Mouse (Mus musculus): Measurements from ENCODE around the gene Anapc16. TPM values are rescaled to one million over a fixed set of nuclear protein-coding genes. Genes with fewer than 3 reads are reported as not detected.
A peak's percentile ranks its signal among the peaks of the same experiment; 100 is the strongest.
"Not testable (repeated sequence)": the region's sequence is repeated elsewhere in the genome, so short reads cannot be mapped to it uniquely, and the experiment has no call there.

Anapc16 gene
- polyA plus RNA-seq, 1 experiment from 2014 or later, result 117 TPM

DNA sequence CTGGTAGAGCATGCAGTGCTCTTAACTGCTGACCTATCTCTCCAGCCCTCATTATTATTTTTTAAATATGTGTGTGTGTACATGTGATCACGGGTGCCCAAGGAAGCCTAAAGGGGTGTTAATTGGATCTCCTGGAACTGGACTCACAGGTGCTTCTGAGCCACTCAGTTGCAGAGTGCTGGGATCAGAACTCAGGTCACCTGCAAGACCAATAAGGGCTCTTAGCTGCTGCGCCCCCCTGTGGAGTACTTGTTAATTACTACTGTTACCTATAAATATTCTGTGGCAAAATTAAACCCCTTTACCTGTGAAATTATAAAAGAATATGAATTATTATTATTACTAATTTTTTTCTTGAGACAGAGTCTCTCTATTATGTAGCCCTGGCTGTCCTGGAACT, 2.3 kb upstream of the Anapc16 start:
- Histone ChIP-seq H3K27me3 (replicated peaks; ENCODE audit: insufficient read depth, low read length) (no peaks in the 10 kb centered on the region), H3K9ac (replicated peaks; ENCODE audit: low read depth) (no peak overlapping the region), H3K27ac (ENCODE audit: low read length) (no peak overlapping the region), H3K36me3 (ENCODE audit: insufficient read depth, low read length) (no peaks in the 10 kb centered on the region), H3K4me3 (ENCODE audit: low read depth, low read length) (no peak overlapping the region), H3K4me2 (replicated peaks; ENCODE audit: low read depth, low read length) (no peak overlapping the region), H3K9me3 (ENCODE audit: low read length) (no peaks in the 10 kb centered on the region), H3K4me1 (ENCODE audit: insufficient read depth, low read depth, low read length) (peaks cover 17% of the 10 kb centered on the region; the same call in 1 of the 2 replicates)
- ATAC-seq (no peak), DNase-seq (ENCODE audit: low spot score) (peak; percentile 25)
- WGBS, result 54% methylated on average over 2 of the region's 2 CpGs
- TF ChIP-seq CTCF (IDR thresholded peaks at IDR 0.05) (peak; percentile 55), EP300 (IDR thresholded peaks at IDR 0.05) (no peak)

DNA sequence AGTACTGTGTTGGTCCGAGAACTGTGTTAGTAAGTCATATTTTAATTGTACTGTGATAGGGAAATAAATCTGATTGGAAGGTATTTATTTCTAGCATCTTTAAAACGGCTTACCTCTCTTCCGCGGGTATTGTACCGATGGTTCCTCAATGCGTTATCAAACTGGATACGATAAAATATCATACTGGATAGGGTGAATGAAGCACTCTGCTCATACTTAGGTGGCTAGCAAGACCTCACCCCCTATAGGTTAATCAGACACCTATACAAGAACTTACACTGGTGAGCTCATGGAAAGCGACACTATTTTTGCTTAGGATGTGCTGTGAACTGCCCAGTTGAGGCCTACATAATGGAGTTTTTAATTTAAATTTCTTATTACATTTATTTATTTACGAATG, 912 bp upstream of the Anapc16 start:
- peak overlapping the region; percentile 67; the same call in 1 of the 2 replicates for H3K4me3 ChIP-seq (ENCODE audit: low read depth, low read length)
- no peaks in the 10 kb centered on the region for H3K9me3 ChIP-seq (ENCODE audit: low read length)
- H3K4me1 ChIP-seq (ENCODE audit: insufficient read depth, low read depth, low read length), result peaks cover 17% of the 10 kb centered on the region; the same call in 1 of the 2 replicates
- peak overlapping the region; percentile 58; the same call in 1 of the 2 replicates for H3K9ac ChIP-seq (replicated peaks; ENCODE audit: low read depth)
- H3K36me3 ChIP-seq (ENCODE audit: insufficient read depth, low read length), result no peaks in the 10 kb centered on the region
- peak overlapping the region; percentile 72 for H3K4me2 ChIP-seq (replicated peaks; ENCODE audit: low read depth, low read length)
- peak overlapping the region; percentile 98 for H3K27ac ChIP-seq (ENCODE audit: low read length)
- H3K27me3 ChIP-seq (replicated peaks; ENCODE audit: insufficient read depth, low read length), result no peaks in the 10 kb centered on the region
- no peak for ATAC-seq
- no peak for DNase-seq (ENCODE audit: low spot score)
- TF ChIP-seq EP300 (IDR thresholded peaks at IDR 0.05) (no peak), CTCF (IDR thresholded peaks at IDR 0.05) (no peak)
- 72% methylated on average over 9 of the region's 9 CpGs for WGBS

DNA sequence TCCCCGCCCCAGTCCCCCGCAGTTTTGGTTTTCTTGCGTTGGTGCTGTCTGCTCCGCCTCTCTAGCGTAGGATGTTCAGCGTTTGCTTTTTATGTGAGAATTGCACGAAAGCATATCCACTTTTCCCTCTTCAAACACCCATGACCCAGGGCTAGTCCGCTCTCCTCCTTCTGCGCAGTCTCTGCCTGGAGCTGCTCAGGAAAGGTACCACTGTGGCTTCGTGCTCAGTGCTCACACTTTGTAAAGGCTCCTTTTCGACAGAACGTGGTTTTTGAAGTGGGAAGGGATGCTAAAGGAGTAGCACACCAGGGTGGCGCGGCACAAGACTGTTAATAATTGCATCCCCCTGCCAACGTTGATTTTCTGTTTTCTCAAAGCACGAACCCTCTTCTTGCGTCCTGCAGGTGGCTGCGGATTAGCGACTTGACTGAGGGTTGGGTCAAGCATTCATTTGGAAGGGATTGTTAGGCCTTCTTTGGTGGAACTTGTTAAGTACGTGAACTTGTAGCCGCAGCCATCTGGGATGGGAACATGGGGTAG, 348 bp upstream of the Anapc16 start:
- peak; percentile 0; the same call in 1 of the 2 replicates for ATAC-seq
- H3K9me3 ChIP-seq (ENCODE audit: low read length), result no peaks in the 10 kb centered on the region
- peak overlapping the region; percentile 58 for H3K9ac ChIP-seq (replicated peaks; ENCODE audit: low read depth)
- under 1% methylated on average over 21 of the region's 21 CpGs for WGBS
- no peak for DNase-seq (ENCODE audit: low spot score)
- no peaks in the 10 kb centered on the region for H3K36me3 ChIP-seq (ENCODE audit: insufficient read depth, low read length)
- H3K27me3 ChIP-seq (replicated peaks; ENCODE audit: insufficient read depth, low read length), result no peaks in the 10 kb centered on the region
- peak overlapping the region; percentile 67 for H3K4me3 ChIP-seq (ENCODE audit: low read depth, low read length)
- peak overlapping the region; percentile 98 for H3K27ac ChIP-seq (ENCODE audit: low read length)
- H3K4me1 ChIP-seq (ENCODE audit: insufficient read depth, low read depth, low read length), result peaks cover 17% of the 10 kb centered on the region; the same call in 1 of the 2 replicates
- peak overlapping the region; percentile 72 for H3K4me2 ChIP-seq (replicated peaks; ENCODE audit: low read depth, low read length)
- TF ChIP-seq CTCF (IDR thresholded peaks at IDR 0.05), result peak; percentile 51
- TF ChIP-seq EP300 (IDR thresholded peaks at IDR 0.05), result no peak

DNA sequence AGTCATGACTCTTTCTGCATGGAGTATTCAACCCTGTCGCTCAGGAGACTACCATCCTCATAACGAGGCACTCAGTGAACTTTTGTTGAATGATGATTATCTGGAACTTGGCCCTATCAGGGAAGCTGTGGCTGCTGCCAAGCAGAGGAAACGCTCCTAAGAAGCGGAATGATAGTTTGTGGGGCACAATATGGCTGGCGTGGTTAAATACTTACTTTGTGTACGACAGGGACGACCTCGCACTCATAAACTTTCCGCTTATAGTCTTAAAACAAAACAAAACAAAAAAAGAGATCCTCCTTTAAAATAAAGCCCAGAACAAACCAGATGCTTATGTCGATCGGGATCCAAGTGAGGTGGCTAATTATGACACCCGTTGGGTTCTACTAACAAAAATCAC, 732 bp downstream of the Anapc16 start:
- Histone ChIP-seq H3K27ac (ENCODE audit: low read length) (peak overlapping the region; percentile 98), H3K4me3 (ENCODE audit: low read depth, low read length) (peak overlapping the region; percentile 67), H3K4me2 (replicated peaks; ENCODE audit: low read depth, low read length) (peak overlapping the region; percentile 72), H3K4me1 (ENCODE audit: insufficient read depth, low read depth, low read length) (peaks cover 17% of the 10 kb centered on the region; the same call in 1 of the 2 replicates), H3K9ac (replicated peaks; ENCODE audit: low read depth) (peak overlapping the region; percentile 64), H3K9me3 (ENCODE audit: low read length) (no peaks in the 10 kb centered on the region), H3K36me3 (ENCODE audit: insufficient read depth, low read length) (no peaks in the 10 kb centered on the region), H3K27me3 (replicated peaks; ENCODE audit: insufficient read depth, low read length) (no peaks in the 10 kb centered on the region)
- ATAC-seq, result no peak
- TF ChIP-seq CTCF (IDR thresholded peaks at IDR 0.05) (no peak; the same call in 1 of the 2 replicates), EP300 (IDR thresholded peaks at IDR 0.05) (no peak)
- no peak for DNase-seq (ENCODE audit: low spot score)
- 2% methylated on average over 12 of the region's 12 CpGs for WGBS

DNA sequence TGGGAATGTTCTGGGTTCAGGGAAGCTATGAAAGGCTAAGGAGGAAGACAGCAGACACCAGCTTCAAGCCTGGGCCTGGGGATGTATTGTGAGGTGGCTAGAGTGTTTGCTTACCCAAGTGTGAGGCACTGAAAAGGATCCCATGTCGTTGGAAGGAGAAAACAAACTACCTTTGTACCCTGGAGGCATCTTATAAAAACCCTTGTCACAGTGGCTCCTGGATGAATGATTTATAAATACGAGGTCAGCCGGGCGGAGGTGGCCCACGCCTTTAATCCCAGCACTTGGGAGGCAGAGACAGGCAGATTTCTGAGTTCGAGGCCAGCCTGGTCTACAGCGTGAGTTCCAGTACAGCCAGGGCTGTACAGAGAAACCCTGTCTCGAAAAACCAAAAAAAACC, 1.3 kb downstream of the Anapc16 start:
- 76% methylated on average over 8 of the region's 8 CpGs for WGBS
- H3K27ac ChIP-seq (ENCODE audit: low read length), result not testable (repeated sequence)

DNA sequence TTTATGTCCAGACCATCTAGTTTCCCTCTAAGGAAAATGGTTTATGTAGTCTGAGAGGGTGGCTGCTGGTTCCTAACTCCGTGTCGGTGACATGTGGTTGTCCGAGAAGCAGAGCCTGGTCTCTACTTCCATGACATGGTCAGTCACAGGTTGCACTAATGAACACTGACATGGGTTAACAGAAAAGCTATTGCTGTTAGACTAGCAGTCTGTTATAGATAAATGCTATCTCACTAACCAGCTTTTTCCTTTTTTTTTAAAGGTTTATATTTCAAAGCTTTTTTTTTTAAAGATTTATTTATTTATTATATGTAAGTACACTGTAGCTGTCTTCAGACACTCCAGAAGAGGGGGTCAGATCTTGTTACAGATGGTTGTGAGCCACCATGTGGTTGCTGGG, 3.9 kb downstream of the Anapc16 start:
- TF ChIP-seq EP300 (IDR thresholded peaks at IDR 0.05), result no peak
- TF ChIP-seq CTCF (IDR thresholded peaks at IDR 0.05), result no peak
- H3K4me3 ChIP-seq (ENCODE audit: low read depth, low read length), result no peak overlapping the region
- DNase-seq (ENCODE audit: low spot score) (no peak), ATAC-seq (no peak)
- no peak overlapping the region for H3K4me2 ChIP-seq (replicated peaks; ENCODE audit: low read depth, low read length)
- WGBS, result 86% methylated on average over 3 of the region's 3 CpGs
- H3K36me3 ChIP-seq (ENCODE audit: insufficient read depth, low read length), result peaks cover 4% of the 10 kb centered on the region; the same call in 1 of the 2 replicates
- no peaks in the 10 kb centered on the region for H3K27me3 ChIP-seq (replicated peaks; ENCODE audit: insufficient read depth, low read length)
- no peak overlapping the region for H3K9ac ChIP-seq (replicated peaks; ENCODE audit: low read depth)
- no peak overlapping the region for H3K27ac ChIP-seq (ENCODE audit: low read length)
- H3K9me3 ChIP-seq (ENCODE audit: low read length), result no peaks in the 10 kb centered on the region
- peaks cover 17% of the 10 kb centered on the region; the same call in 1 of the 2 replicates for H3K4me1 ChIP-seq (ENCODE audit: insufficient read depth, low read depth, low read length)

More for the DNA sequence above, 1.3 kb downstream of the Anapc16 start:
- H3K4me3 ChIP-seq (ENCODE audit: low read depth, low read length); H3K9ac ChIP-seq (replicated peaks; ENCODE audit: low read depth); H3K9me3 ChIP-seq (ENCODE audit: low read length); H3K27me3 ChIP-seq (replicated peaks; ENCODE audit: insufficient read depth, low read length); ATAC-seq; H3K36me3 ChIP-seq (ENCODE audit: insufficient read depth, low read length); DNase-seq (ENCODE audit: low spot score): not testable (repeated sequence)
- peak overlapping the region; percentile 72; the same call in 1 of the 2 replicates for H3K4me2 ChIP-seq (replicated peaks; ENCODE audit: low read depth, low read length)
- peaks cover 17% of the 10 kb centered on the region; the same call in 1 of the 2 replicates for H3K4me1 ChIP-seq (ENCODE audit: insufficient read depth, low read depth, low read length)
